Mouse (Mus musculus) frontal cortex, postnatal 25 days (tissue): ENCODE measurements around the gene Ubqln3.

Experiments
- DNase-seq, 2 experiments: peaks; one replicate each; pipeline ENCODE4 v3.0.0; 2022; ENCODE audit warnings: low spot score in 2 of 2

Gene Ubqln3

GRCm38 (mm10) chr7:104143179-104143578, at the start of gene Ubqln3:
TSS of gene Ubqln3 (minus strand) at chr7:104143279.
- DNase-seq: no peak

- no peak for DNase-seq
Observed at GRCm38 (mm10) chr7:104191275-104191674, 48.2 kb upstream of the Ubqln3 start.

DNA sequence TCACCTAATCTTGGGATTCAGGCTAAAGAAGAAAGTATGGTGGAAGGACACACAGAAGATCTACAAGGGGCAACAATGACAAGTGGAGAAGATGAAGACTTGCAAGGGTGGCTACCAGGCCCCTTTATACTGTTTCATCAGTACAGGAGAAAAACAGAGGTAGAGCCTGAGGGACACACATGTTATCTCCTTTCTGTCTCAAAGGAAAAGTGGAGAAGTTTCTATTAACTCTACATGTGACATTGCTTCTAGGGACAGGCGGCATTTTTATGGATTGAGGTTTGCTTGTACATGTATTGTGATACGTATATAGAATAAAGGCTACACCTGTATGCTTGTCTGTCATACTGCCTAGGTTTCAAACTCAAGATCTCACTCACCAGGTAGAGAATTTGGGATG, 40.2 kb upstream of the Ubqln3 start, which contains the start of gene Olfr648:
TSS of gene Olfr648 (minus strand) at position 101 of the 400 bp plus-strand sequence.
- DNase-seq: no peak

DNA sequence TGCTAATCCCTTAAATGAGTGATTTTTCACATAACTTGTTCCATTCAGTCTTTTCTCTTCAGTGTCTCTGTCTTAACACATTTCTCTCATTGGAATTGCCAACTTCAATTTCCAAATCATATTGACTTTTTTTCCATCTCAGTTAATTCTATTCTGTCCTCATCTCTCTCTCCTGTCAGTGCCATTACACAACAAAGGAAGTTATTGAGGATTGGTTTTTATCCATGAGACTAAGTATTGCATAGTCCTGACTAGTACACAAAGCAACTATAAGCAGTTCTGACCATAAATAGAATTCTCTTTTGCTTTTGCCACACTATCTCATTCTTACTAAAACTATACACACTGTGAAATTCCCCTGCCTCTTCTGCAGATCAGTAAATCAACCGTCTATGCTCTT, 36.0 kb upstream of the Ubqln3 start:
- DNase-seq: no peak

GRCm38 (mm10) chr7:104178422-104179054, 35.5 kb upstream of the Ubqln3 start:
- no peak for DNase-seq

GRCm38 (mm10) chr7:104175085-104175484, 32.0 kb upstream of the Ubqln3 start:
- DNase-seq: no peak

DNA sequence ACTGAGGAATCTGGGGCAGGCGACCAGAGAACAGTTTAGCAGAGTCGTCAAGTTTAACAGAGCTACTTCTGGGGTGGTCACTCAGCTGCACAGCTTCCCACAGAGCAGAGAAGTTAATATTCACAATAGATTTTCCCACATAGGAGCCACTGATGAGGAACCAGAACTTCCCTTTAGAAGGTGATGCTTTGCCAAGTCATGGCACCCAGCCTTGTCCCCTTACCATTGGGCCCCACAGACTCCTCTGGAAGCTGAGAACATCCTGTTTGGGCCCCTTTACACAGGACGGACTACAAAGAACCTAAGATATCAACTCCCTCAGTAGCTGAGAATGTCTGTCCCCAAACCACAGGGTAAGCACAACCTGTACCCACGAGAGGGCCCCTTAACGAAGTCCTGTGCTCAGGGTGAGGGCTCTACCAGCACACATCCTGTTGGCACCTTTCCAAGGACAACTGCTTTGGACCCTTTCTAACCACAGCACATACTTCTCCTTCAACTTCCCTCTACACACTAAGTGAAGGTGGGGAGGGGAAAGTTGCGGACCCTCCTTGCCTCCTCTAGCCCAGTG, 26.6 kb upstream of the Ubqln3 start:
- DNase-seq: no peak

- DNase-seq: no peak
Observed at GRCm38 (mm10) chr7:104167105-104167504, 24.0 kb upstream of the Ubqln3 start.

DNA sequence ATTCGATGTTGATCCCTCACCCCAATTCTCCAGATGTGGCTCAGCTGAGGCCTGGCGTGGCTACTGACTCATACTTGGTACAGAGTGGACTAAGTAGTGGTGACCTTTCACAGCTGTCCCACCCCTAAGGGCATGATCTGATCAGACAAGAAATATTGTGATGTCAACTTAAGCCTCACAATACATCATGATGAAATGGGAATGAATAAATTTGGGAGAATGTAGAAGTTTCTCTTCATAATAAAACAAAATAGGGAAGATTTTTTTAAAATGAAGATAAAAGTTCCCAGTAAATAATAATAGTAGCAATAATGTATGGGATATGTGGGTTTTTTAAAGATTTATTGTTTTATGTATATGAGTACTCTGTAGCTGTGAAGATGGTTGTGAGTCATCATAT, 7.4 kb upstream of the Ubqln3 start, which contains the start of gene Ubqlnl:
TSS of gene Ubqlnl (minus strand) at position 101 of the 400 bp plus-strand sequence.
- no peak for DNase-seq

DNA sequence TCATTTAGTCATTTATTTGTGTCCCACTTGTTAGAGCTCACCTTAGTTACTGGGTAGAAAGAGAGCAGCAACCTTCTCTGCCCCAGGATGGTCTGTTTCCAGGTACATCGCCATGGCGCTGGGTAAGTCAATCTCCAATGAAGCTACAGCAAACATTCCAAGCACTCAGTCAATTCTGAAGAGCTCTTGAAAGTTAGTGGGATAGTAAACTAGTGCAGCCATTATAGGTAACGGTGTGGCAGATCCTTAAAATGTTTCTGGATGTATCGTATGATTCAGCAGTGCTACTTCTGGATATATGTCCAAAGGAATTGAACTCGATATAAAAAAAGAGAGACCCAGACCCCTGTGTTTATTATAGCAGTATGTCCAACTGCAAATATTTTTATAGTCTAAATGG, 5.8 kb downstream of the Ubqln3 start, which contains the start of gene Olfr643:
TSS of gene Olfr643 (minus strand) at position 101 of the 400 bp plus-strand sequence.
- DNase-seq: no peak

GRCm38 (mm10) chr7:104129726-104130125, 13.4 kb downstream of the Ubqln3 start, which contains the start of gene Ubqln5:
TSS of gene Ubqln5 (minus strand) at chr7:104129826.
- DNase-seq: no peak

- no peak for DNase-seq
Observed at GRCm38 (mm10) chr7:104104757-104104972, 38.4 kb downstream of the Ubqln3 start, which contains the start of gene Olfr646. TSS of gene Olfr646 (plus strand) at chr7:104104873.

- DNase-seq: no peak
Observed at GRCm38 (mm10) chr7:104103913-104104756, 38.9 kb downstream of the Ubqln3 start.
